Mouse (Mus musculus) forebrain, embryonic 11.5 days (tissue): ENCODE measurements around the gene Tlk2. TPM values are rescaled to one million over a fixed set of nuclear protein-coding genes. Genes with fewer than 3 reads are reported as not detected.

Experiments used
- ATAC-seq: fragments of 200-750 bp; cut with Nextera tagmentation; replicated peaks from 2 replicates; pipeline ENCODE4 v1.8.0; 2017; ENCODE audit warnings: moderate TSS enrichment; ENCODE audit not compliant: low FRiP score
- DNase-seq: peaks from one replicate; pipeline ENCODE4 v3.0.0-alpha.2; 2017; ENCODE audit warnings: low spot score
- H3K27ac ChIP-seq: fragments of 300-500 bp; sonication (generic); 2 replicates; pipeline ENCODE4 v1.5.1; 2014; ENCODE audit warnings: low read depth, low read length
- H3K27me3 ChIP-seq: fragments of 300-500 bp; sonication (generic); 2 replicates; pipeline ENCODE4 v1.6.1; 2014; ENCODE audit warnings: mild to moderate bottlenecking, low read length, mixed read lengths; ENCODE audit not compliant: control insufficient read depth, insufficient read depth
- H3K36me3 ChIP-seq: fragments of 300-500 bp; sonication (generic); 2 replicates; pipeline ENCODE4 v1.6.1; 2014; ENCODE audit warnings: mild to moderate bottlenecking, low read length, moderate library complexity, mixed read lengths; ENCODE audit not compliant: control insufficient read depth, insufficient read depth
- H3K4me1 ChIP-seq: fragments of 300-500 bp; sonication (generic); replicated peaks from 2 replicates; pipeline ENCODE4 v1.6.1; 2014; ENCODE audit warnings: low read length, mixed read lengths; ENCODE audit not compliant: control insufficient read depth, insufficient read depth
- H3K4me2 ChIP-seq: fragments of 300-500 bp; sonication (generic); 2 replicates; pipeline ENCODE4 v1.6.1; 2014; ENCODE audit warnings: low read depth, mild to moderate bottlenecking, low read length, moderate library complexity, mixed read lengths; ENCODE audit not compliant: severe bottlenecking
- H3K4me3 ChIP-seq: fragments of 300-500 bp; sonication (generic); 2 replicates; pipeline ENCODE4 v1.5.1; 2014; ENCODE audit warnings: low read depth, low read length
- H3K9ac ChIP-seq: fragments of 300-500 bp; sonication (generic); 2 replicates; pipeline ENCODE4 v1.6.1; 2014; ENCODE audit warnings: low read length
- H3K9me3 ChIP-seq: fragments of 300-500 bp; sonication (generic); 2 replicates; pipeline ENCODE4 v1.6.1; 2016; ENCODE audit warnings: low read length, mixed read lengths; ENCODE audit not compliant: control insufficient read depth
- WGBS: fragments of 180-500 bp; shearing (Covaris S2); extraction: QIAGEN DNeasy Blood & Tissue Kit; methylation state at CpG from one replicate; pipeline ENCODE4 v1.1.7; 2014; 5-methylcytosine and 5-hydroxymethylcytosine counted together
- polyA plus RNA-seq: library from polyadenylated mRNA; unstranded; fragments of >200 nt; fragmentation: Nextera tagmentation; extraction: Ambion mirVana; gene quantifications from 2 replicates; pipeline ENCODE4 v1.2.1, GENCODE M21; 2014

Tlk2 gene
- polyA plus RNA-seq, 1 experiment from 2014 or later, result 27.5 TPM

DNA sequence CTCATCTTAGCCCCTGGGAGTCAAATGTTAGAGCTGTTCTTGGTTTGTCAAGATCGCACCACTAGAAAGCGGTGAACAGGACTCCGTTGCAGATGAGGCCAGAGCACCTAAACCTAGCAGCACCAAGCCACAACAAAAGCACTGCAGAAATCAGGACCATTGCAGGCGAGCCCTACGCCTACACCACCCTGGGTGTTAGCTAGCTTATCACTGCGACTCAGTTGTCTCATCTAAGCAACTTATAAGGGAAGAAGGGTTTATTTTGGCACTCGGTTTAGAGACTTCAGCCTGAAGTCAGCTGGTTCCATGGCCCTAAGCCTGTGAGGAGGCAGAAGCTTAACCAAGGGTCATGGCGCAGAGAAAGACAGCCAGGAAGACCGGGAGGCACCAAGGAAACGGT lies 117.5 kb downstream of the Tlk2 start:
- no peak overlapping the region for H3K4me3 ChIP-seq
- ATAC-seq (no peak), DNase-seq (no peak)
- no peaks in the 10 kb centered on the region for H3K9me3 ChIP-seq
- H3K9ac ChIP-seq, result no peak overlapping the region
- 88% methylated on average over 10 of the region's 10 CpGs for WGBS
- H3K27me3 ChIP-seq, result no peaks in the 10 kb centered on the region
- H3K36me3 ChIP-seq, result no peaks in the 10 kb centered on the region; the same call in 1 of the 2 replicates
- H3K27ac ChIP-seq, result no peak overlapping the region
- H3K4me2 ChIP-seq, result no peak overlapping the region
- H3K4me1 ChIP-seq, result peaks cover 6% of the 10 kb centered on the region

DNA sequence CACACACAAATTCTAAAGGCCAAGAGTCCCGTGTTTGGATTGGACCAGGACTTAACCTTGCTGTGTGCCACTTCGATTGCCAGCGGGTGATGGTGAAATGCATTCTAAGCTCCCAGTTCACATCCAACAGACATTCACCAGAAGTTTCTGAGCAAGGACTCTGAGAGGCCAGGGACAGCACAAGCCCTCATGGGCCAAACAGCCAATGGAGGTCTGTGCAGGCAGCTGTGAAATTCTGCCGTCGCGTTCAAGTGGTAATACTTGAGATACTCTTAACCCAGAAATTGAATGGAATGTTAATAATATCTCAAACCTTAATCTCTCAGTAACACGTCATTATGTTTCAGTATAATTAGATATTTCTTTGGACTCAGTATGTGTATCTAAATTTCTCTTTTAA lies 131.6 kb downstream of the Tlk2 start:
- Histone ChIP-seq H3K4me3 (no peak overlapping the region), H3K4me2 (no peak overlapping the region), H3K9me3 (no peaks in the 10 kb centered on the region), H3K36me3 (peaks cover 3% of the 10 kb centered on the region; the same call in 1 of the 2 replicates), H3K9ac (no peak overlapping the region), H3K4me1 (peaks cover 19% of the 10 kb centered on the region), H3K27ac (no peak overlapping the region), H3K27me3 (no peaks in the 10 kb centered on the region)
- no peak for ATAC-seq
- WGBS, result 88% methylated on average over 7 of the region's 7 CpGs
- DNase-seq, result no peak

- DNase-seq (no peak), ATAC-seq (no peak)
- peaks cover 19% of the 10 kb centered on the region for H3K4me1 ChIP-seq
- no peaks in the 10 kb centered on the region for H3K36me3 ChIP-seq
- H3K4me3 ChIP-seq, result no peak overlapping the region
- H3K9ac ChIP-seq, result no peak overlapping the region
- no peak overlapping the region for H3K27ac ChIP-seq
- no peaks in the 10 kb centered on the region for H3K9me3 ChIP-seq
- WGBS, result 79% methylated on average over 24 of the region's 24 CpGs
- no peak overlapping the region for H3K4me2 ChIP-seq
- no peaks in the 10 kb centered on the region for H3K27me3 ChIP-seq
Measured at GRCm38 (mm10) chr11:105311291-105311975, 132.8 kb downstream of the Tlk2 start.

- WGBS, result 64% methylated on average over 12 of the region's 12 CpGs
- Histone ChIP-seq H3K9ac (no peak overlapping the region), H3K4me3 (no peak overlapping the region), H3K36me3 (no peaks in the 10 kb centered on the region), H3K4me1 (peaks cover 19% of the 10 kb centered on the region), H3K4me2 (no peak overlapping the region), H3K27ac (0 out of 2 replicates have a peak overlapping the region, but pooled peaks have one; percentile 50), H3K9me3 (no peaks in the 10 kb centered on the region), H3K27me3 (no peaks in the 10 kb centered on the region)
- DNase-seq (no peak), ATAC-seq (no peak)
Measured at GRCm38 (mm10) chr11:105312311-105312942, 133.8 kb downstream of the Tlk2 start.

- 60% methylated on average over 10 of the region's 10 CpGs for WGBS
- peak; percentile 51; the same call in 1 of the 2 replicates for ATAC-seq
- no peak overlapping the region for H3K4me3 ChIP-seq
Measured at GRCm38 (mm10) chr11:105312972-105313632, 134.5 kb downstream of the Tlk2 start.

GRCm38 (mm10) chr11:105313633-105314014 lies 135.0 kb downstream of the Tlk2 start:
- H3K4me2 ChIP-seq, result no peak overlapping the region
- WGBS, result 56% methylated on average over 8 of the region's 8 CpGs
- no peak for ATAC-seq
- no peak for DNase-seq
- H3K9ac ChIP-seq, result 0 out of 2 replicates have a peak overlapping the region, but pooled peaks have one; percentile 9
- H3K27ac ChIP-seq, result peak overlapping the region; percentile 43; the same call in 1 of the 2 replicates
- no peak overlapping the region for H3K4me3 ChIP-seq
- no peaks in the 10 kb centered on the region for H3K9me3 ChIP-seq
- H3K4me1 ChIP-seq, result peaks cover 19% of the 10 kb centered on the region
- no peaks in the 10 kb centered on the region for H3K36me3 ChIP-seq
- H3K27me3 ChIP-seq, result no peaks in the 10 kb centered on the region

More at GRCm38 (mm10) chr11:105312972-105313632, 134.5 kb downstream of the Tlk2 start:
- no peaks in the 10 kb centered on the region for H3K9me3 ChIP-seq
- H3K9ac ChIP-seq, result 0 out of 2 replicates have a peak overlapping the region, but pooled peaks have one; percentile 9
- DNase-seq, result no peak
- no peak overlapping the region for H3K4me2 ChIP-seq
- no peaks in the 10 kb centered on the region for H3K27me3 ChIP-seq
- peak overlapping the region; percentile 43; the same call in 1 of the 2 replicates for H3K27ac ChIP-seq
- H3K4me1 ChIP-seq, result peaks cover 19% of the 10 kb centered on the region
- H3K36me3 ChIP-seq, result no peaks in the 10 kb centered on the region

DNA sequence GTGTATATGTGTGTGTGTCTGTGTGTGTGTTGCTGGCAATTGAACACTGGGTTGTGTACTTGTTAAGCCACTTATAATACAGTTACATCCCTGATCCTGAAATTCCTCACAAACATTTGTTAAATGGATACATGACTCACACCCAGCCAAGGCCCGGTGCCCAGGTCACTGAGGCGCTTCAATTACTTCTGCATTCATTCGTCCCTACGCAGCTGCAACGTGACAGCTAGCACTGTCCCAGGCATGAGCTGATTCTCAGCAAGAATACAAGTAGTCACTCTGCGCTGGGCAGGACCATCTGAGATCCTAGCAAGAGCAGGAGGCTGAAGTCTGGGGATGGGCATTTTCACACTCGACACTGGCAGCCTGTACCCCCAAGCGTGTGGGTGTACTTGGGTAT lies 136.7 kb downstream of the Tlk2 start:
- no peak overlapping the region for H3K4me3 ChIP-seq
- 85% methylated on average over 8 of the region's 8 CpGs for WGBS
- no peak overlapping the region for H3K9ac ChIP-seq
- no peaks in the 10 kb centered on the region for H3K27me3 ChIP-seq
- ATAC-seq (no peak), DNase-seq (no peak)
- H3K4me1 ChIP-seq, result peaks cover 19% of the 10 kb centered on the region
- no peak overlapping the region for H3K4me2 ChIP-seq
- no peak overlapping the region for H3K27ac ChIP-seq
- no peaks in the 10 kb centered on the region for H3K9me3 ChIP-seq
- no peaks in the 10 kb centered on the region for H3K36me3 ChIP-seq

- 97% methylated on average over 4 of the region's 4 CpGs for WGBS
- H3K36me3 ChIP-seq, result no peaks in the 10 kb centered on the region
- H3K4me3 ChIP-seq, result no peak overlapping the region
- no peak overlapping the region for H3K9ac ChIP-seq
- ATAC-seq (no peak), DNase-seq (no peak)
- no peak overlapping the region for H3K4me2 ChIP-seq
- no peaks in the 10 kb centered on the region for H3K27me3 ChIP-seq
- H3K27ac ChIP-seq, result no peak overlapping the region
- H3K4me1 ChIP-seq, result peaks cover 19% of the 10 kb centered on the region
- no peaks in the 10 kb centered on the region for H3K9me3 ChIP-seq
Measured at GRCm38 (mm10) chr11:105316121-105316520, 137.5 kb downstream of the Tlk2 start.
